ENCODE assay signal across 9 mouse cellular contexts in the genomic region with DNA sequence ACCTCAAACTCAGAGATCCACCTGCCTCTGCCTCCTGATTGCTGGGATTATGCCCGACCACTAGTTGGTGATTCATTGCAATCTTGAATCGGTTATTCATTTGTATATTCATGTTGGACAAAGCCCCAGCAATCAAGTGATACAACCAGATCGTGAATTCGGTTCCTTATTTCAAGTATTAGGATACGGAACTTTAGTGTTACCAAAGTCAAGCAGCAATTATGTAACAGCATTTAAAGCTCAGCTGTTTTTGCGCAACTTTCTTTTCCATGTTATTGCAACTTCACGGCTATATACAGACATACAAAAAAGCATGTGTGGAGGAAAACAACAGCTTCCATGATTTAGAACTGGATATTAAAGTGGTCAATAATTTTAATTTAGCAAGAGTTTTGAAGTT. TPM values are rescaled to one million over a fixed set of nuclear protein-coding genes. Genes with fewer than 3 reads are reported as not detected.
A peak's percentile ranks its signal among the peaks of the same experiment; 100 is the strongest.
DNase-seq lines count a peak whose midpoint lies in the region; ATAC-seq lines count a peak whose summit lies in the region.
"Had no signal": no experiment of that assay in that cellular context is flagged by ENCODE, and none has a peak within 500 bp of the region (broad histone marks: within the 10 kb centered on the region; RNA-seq: fewer than 3 reads in every experiment).

No protein-coding gene starts in this region.

- DNase-seq in forebrain, embryonic 11.5 days (ENCODE audit: low spot score) = no peak
- no peak for DNase-seq in lung, adult 18-20 months
- no peak for DNase-seq in layer of hippocampus, adult 9-11 months
- DNase-seq in cerebellum, adult 11-12 months = no peak

- no peaks in the 10 kb centered on the region for H3K9me3 ChIP-seq in forebrain, embryonic 12.5 days
- no peaks in the 10 kb centered on the region for H3K9me3 ChIP-seq in forebrain, embryonic 11.5 days (ENCODE audit: control insufficient read depth, low read length)
- H3K9me3 ChIP-seq in lung, embryonic 16.5 days (ENCODE audit: control insufficient read depth, low read length) = no peaks in the 10 kb centered on the region
- no peaks in the 10 kb centered on the region for H3K9me3 ChIP-seq in liver, embryonic 12.5 days (replicated peaks)
- no peaks in the 10 kb centered on the region for H3K9me3 ChIP-seq in stomach, embryonic 16.5 days (replicated peaks; ENCODE audit: control insufficient read depth, low read length)

- H3K36me3 ChIP-seq in forebrain, embryonic 12.5 days (replicated peaks) = no peaks in the 10 kb centered on the region
- H3K36me3 ChIP-seq in forebrain, embryonic 11.5 days (ENCODE audit: control insufficient read depth, insufficient read depth, low read length) = no peaks in the 10 kb centered on the region
- H3K36me3 ChIP-seq in lung, embryonic 16.5 days (ENCODE audit: control insufficient read depth, insufficient read depth, low read length) = no peaks in the 10 kb centered on the region
- H3K36me3 ChIP-seq in liver, embryonic 12.5 days = 0 out of 2 replicates have a peak, but pooled peaks cover 3% of the 10 kb centered on the region
- no peaks in the 10 kb centered on the region for H3K36me3 ChIP-seq in stomach, embryonic 16.5 days (ENCODE audit: control insufficient read depth, insufficient read depth, low read length)

- no peaks in the 10 kb centered on the region for H3K27me3 ChIP-seq in forebrain, embryonic 12.5 days
- H3K27me3 ChIP-seq in forebrain, embryonic 11.5 days (ENCODE audit: control insufficient read depth, insufficient read depth, low read length) = no peaks in the 10 kb centered on the region
- H3K27me3 ChIP-seq in lung, embryonic 16.5 days (ENCODE audit: control insufficient read depth, insufficient read depth, low read depth, low read length) = no peaks in the 10 kb centered on the region
- no peaks in the 10 kb centered on the region for H3K27me3 ChIP-seq in liver, embryonic 12.5 days (replicated peaks)
- H3K27me3 ChIP-seq in stomach, embryonic 16.5 days (ENCODE audit: control insufficient read depth, insufficient read depth, low read length) = no peaks in the 10 kb centered on the region

- H3K4me1 ChIP-seq in forebrain, embryonic 12.5 days = peaks cover 27% of the 10 kb centered on the region
- H3K4me1 ChIP-seq in forebrain, embryonic 11.5 days (replicated peaks; ENCODE audit: control insufficient read depth, insufficient read depth, low read length) = peaks cover 5% of the 10 kb centered on the region; the same call in 1 of the 2 replicates
- H3K4me1 ChIP-seq in lung, embryonic 16.5 days (replicated peaks; ENCODE audit: control insufficient read depth, insufficient read depth, low read length) = peaks cover 15% of the 10 kb centered on the region
- peaks cover 17% of the 10 kb centered on the region for H3K4me1 ChIP-seq in liver, embryonic 12.5 days
- H3K4me1 ChIP-seq in stomach, embryonic 16.5 days (ENCODE audit: control insufficient read depth, insufficient read depth, low read length) = peaks cover 22% of the 10 kb centered on the region; the same call in 1 of the 2 replicates

- no peak for ATAC-seq in forebrain, embryonic 12.5 days (ENCODE audit: low FRiP score)
- ATAC-seq in forebrain, embryonic 11.5 days (replicated peaks; ENCODE audit: low FRiP score) = no peak
- ATAC-seq in lung, embryonic 16.5 days (ENCODE audit: low read depth) = no peak
- no peak for ATAC-seq in liver, embryonic 12.5 days
- ATAC-seq in stomach, embryonic 16.5 days (ENCODE audit: insufficient read depth, low FRiP score) = no peak

- no peak overlapping the region for H3K27ac ChIP-seq in forebrain, embryonic 12.5 days
- H3K27ac ChIP-seq in forebrain, embryonic 11.5 days (ENCODE audit: low read depth, low read length) = no peak overlapping the region
- H3K27ac ChIP-seq in lung, embryonic 16.5 days (ENCODE audit: low read length) = no peak overlapping the region
- H3K27ac ChIP-seq in liver, embryonic 12.5 days = no peak overlapping the region
- no peak overlapping the region for H3K27ac ChIP-seq in stomach, embryonic 16.5 days (ENCODE audit: low read length)

- WGBS in forebrain, embryonic 12.5 days = 73% methylated on average over 7 of the region's 7 CpGs
- WGBS in forebrain, embryonic 11.5 days = 73% methylated on average over 7 of the region's 7 CpGs
- WGBS in lung, embryonic 16.5 days = 68% methylated on average over 7 of the region's 7 CpGs
- 58% methylated on average over 7 of the region's 7 CpGs for WGBS in liver, embryonic 12.5 days (ENCODE audit: insufficient replicate concordance)
- WGBS in stomach, embryonic 16.5 days = 68% methylated on average over 7 of the region's 7 CpGs

- no peak overlapping the region for H3K4me2 ChIP-seq in forebrain, embryonic 12.5 days
- no peak overlapping the region for H3K4me2 ChIP-seq in forebrain, embryonic 11.5 days (ENCODE audit: low read depth, low read length, severe bottlenecking)
- H3K4me2 ChIP-seq in lung, embryonic 16.5 days (ENCODE audit: low read depth, low read length) = peak overlapping the region; percentile 33; the same call in 1 of the 2 replicates
- peak overlapping the region; percentile 94 for H3K4me2 ChIP-seq in liver, embryonic 12.5 days
- H3K4me2 ChIP-seq in stomach, embryonic 16.5 days (ENCODE audit: low read depth, low read length) = peak overlapping the region; percentile 34

- H3K9ac ChIP-seq in forebrain, embryonic 12.5 days = no peak overlapping the region
- no peak overlapping the region for H3K9ac ChIP-seq in forebrain, embryonic 11.5 days (ENCODE audit: low read length)
- H3K9ac ChIP-seq in lung, embryonic 16.5 days (ENCODE audit: low read length) = no peak overlapping the region
- peak overlapping the region; percentile 89; the same call in 1 of the 2 replicates for H3K9ac ChIP-seq in liver, embryonic 12.5 days
- no peak overlapping the region for H3K9ac ChIP-seq in stomach, embryonic 16.5 days (ENCODE audit: low read length)

- peak overlapping the region; percentile 90; the same call in 1 of the 2 replicates for H3K4me3 ChIP-seq in forebrain, embryonic 12.5 days (replicated peaks)
- no peak overlapping the region; the same call in 1 of the 2 replicates for H3K4me3 ChIP-seq in forebrain, embryonic 11.5 days (ENCODE audit: low read depth, low read length)
- peak overlapping the region; percentile 96 for H3K4me3 ChIP-seq in lung, embryonic 16.5 days (ENCODE audit: low read length)
- peak overlapping the region; percentile 93 for H3K4me3 ChIP-seq in liver, embryonic 12.5 days
- H3K4me3 ChIP-seq in stomach, embryonic 16.5 days (replicated peaks; ENCODE audit: low read length) = peak overlapping the region; percentile 87

RNA-seq across cellular contexts. Expression of gene Snx27, which starts 0.4 kb away (rescaled TPM):
- polyA plus RNA-seq in forebrain, embryonic 12.5 days (2016; fragmentation: Nextera tagmentation; extraction: Ambion mirVana) = 67.5 and 70.5 TPM in 2 replicates
- 46.9 and 48.5 TPM in 2 replicates for polyA plus RNA-seq in forebrain, embryonic 11.5 days (2014; fragmentation: Nextera tagmentation; extraction: Ambion mirVana)
- polyA plus RNA-seq in lung, embryonic 16.5 days (2015; fragmentation: Nextera tagmentation; extraction: Ambion mirVana) = 38.6 and 45.6 TPM in 2 replicates
- polyA plus RNA-seq in liver, embryonic 12.5 days (2016; fragmentation: Nextera tagmentation; extraction: Ambion mirVana) = 23.9 and 25.1 TPM in 2 replicates
- polyA plus RNA-seq in stomach, embryonic 16.5 days (2015; fragmentation: Nextera tagmentation; extraction: Ambion mirVana) = 29.6 and 31.4 TPM in 2 replicates

RNA-seq across cellular contexts. Expression of gene Gm10972, which starts 60.0 kb away (rescaled TPM):
- not detected in 2 replicates for polyA plus RNA-seq in forebrain, embryonic 12.5 days (2016; fragmentation: Nextera tagmentation; extraction: Ambion mirVana)
- not detected in 2 replicates for polyA plus RNA-seq in forebrain, embryonic 11.5 days (2014; fragmentation: Nextera tagmentation; extraction: Ambion mirVana)
- polyA plus RNA-seq in lung, embryonic 16.5 days (2015; fragmentation: Nextera tagmentation; extraction: Ambion mirVana) = not detected in 2 replicates
- not detected in 2 replicates for polyA plus RNA-seq in liver, embryonic 12.5 days (2016; fragmentation: Nextera tagmentation; extraction: Ambion mirVana)
- not detected in 2 replicates for polyA plus RNA-seq in stomach, embryonic 16.5 days (2015; fragmentation: Nextera tagmentation; extraction: Ambion mirVana)
- polyA plus RNA-seq: large intestine, adult 2 months had no signal

Comparison
In these comparisons a context has a peak if more than half of its experiments do, and no peak if none do; other contexts are left out.
1. H3K4me2 ChIP-seq: peak in lung, embryonic 16.5 days (single experiment), liver, embryonic 12.5 days (single experiment) and stomach, embryonic 16.5 days (single experiment); none in forebrain, embryonic 12.5 days (single experiment) and forebrain, embryonic 11.5 days (single experiment).